Mouse (Mus musculus): ENCODE data around the gene Gm9999. TPM values are rescaled to one million over a fixed set of nuclear protein-coding genes. Genes with fewer than 3 reads are reported as not detected.
"Not testable (repeated sequence)": the region's sequence is repeated elsewhere in the genome, so short reads cannot be mapped to it uniquely, and the experiment has no call there.

The Gm9999 gene
- polyA plus RNA-seq, 1 experiment from 2014 or later: not detected

DNA sequence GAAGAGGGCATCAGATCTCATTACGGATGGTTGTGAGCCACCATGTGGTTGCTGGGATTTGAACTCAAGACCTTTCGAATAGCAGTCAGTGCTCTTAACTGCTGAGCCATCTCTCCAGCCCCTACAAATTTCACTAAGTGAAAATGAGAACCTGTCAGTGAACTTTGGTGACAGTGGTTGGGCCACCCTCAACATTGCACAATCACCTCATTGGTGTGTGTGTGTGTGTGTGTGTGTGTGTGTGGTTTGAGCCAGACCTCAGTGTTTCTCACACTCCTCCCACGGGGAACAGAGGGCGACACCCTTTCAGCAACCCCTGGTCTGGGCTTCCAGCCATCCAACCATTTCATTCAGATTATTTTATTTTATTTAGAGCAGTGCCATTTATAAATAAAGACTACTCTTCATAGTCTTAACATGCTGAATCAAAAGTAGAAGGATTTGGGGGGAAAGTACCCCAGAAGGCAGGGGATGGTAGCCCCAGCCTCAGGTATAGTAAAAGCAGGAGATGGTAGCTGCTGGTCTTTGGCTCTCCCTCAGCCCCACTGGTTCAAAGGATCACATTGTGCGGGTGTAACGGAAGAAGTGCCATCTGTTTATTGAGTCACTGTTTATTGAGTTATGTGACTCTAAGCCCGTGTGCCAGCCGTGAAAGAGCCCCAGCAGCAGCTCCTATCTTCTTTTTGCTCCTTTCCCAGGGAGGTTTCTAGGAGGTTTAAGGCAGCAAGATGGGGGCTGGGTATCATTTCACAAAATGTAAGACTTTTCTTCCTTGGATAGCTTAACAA lies 2.5 kb downstream of the Gm9999 start:
- ATAC-seq (ENCODE audit: low FRiP score): no peak
- WGBS: 56% methylated on average over 8 of the region's 8 CpGs
- Histone ChIP-seq H3K9me3 (replicated peaks) (no peaks in the 10 kb centered on the region), H3K4me1 (no peaks in the 10 kb centered on the region), H3K27ac (no peak overlapping the region), H3K4me2 (replicated peaks) (no peak overlapping the region), H3K36me3 (0 out of 2 replicates have a peak, but pooled peaks cover 2% of the 10 kb centered on the region), H3K27me3 (no peaks in the 10 kb centered on the region), H3K4me3 (no peak overlapping the region), H3K9ac (no peak overlapping the region)

DNA sequence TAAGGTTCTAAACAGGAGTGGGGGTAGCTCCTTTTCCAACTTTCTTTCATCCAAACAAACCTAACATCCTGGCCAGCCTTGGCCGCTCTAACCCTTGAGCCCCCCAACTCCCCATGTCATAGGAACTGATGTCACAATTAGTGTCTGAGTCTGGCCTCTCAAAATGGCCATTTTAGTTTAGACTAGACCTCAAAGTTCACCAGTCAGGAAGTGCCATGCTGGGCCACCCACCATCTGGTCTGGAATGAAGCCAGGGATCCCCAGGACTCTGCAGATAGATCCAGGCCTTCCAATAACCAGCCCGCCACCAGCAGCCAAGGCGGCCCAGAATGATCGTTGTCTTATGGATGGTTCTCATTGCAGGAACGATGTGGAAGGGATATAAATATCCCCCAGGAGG lies 3.3 kb downstream of the Gm9999 start:
- no peak for ATAC-seq (ENCODE audit: low FRiP score)

GRCm38 (mm10) chr7:46987073-46987472 lies 3.7 kb downstream of the Gm9999 start:
- Histone ChIP-seq H3K36me3 (peaks cover 7% of the 10 kb centered on the region; the same call in 1 of the 2 replicates), H3K9me3 (replicated peaks) (no peaks in the 10 kb centered on the region), H3K4me2 (replicated peaks) (no peak overlapping the region), H3K4me1 (no peaks in the 10 kb centered on the region), H3K4me3 (no peak overlapping the region), H3K27me3 (no peaks in the 10 kb centered on the region), H3K9ac (no peak overlapping the region), H3K27ac (no peak overlapping the region)
- 47% methylated on average over 2 of the region's 2 CpGs for WGBS
- no peak for ATAC-seq (ENCODE audit: low FRiP score)

More for the DNA sequence above, 3.3 kb downstream of the Gm9999 start:
- Histone ChIP-seq H3K27me3 (no peaks in the 10 kb centered on the region), H3K27ac (no peak overlapping the region), H3K4me3 (no peak overlapping the region), H3K4me1 (no peaks in the 10 kb centered on the region), H3K4me2 (replicated peaks) (no peak overlapping the region), H3K9me3 (replicated peaks) (no peaks in the 10 kb centered on the region), H3K9ac (no peak overlapping the region), H3K36me3 (0 out of 2 replicates have a peak, but pooled peaks cover 6% of the 10 kb centered on the region)
- WGBS: 64% methylated on average over 5 of the region's 5 CpGs

- H3K27ac ChIP-seq; H3K9me3 ChIP-seq (replicated peaks); H3K4me1 ChIP-seq; H3K9ac ChIP-seq; H3K4me3 ChIP-seq; H3K27me3 ChIP-seq; ATAC-seq (ENCODE audit: low FRiP score); H3K4me2 ChIP-seq (replicated peaks): not testable (repeated sequence)
- peaks cover 22% of the 10 kb centered on the region for H3K36me3 ChIP-seq
- WGBS: 89% methylated on average over 4 of the region's 4 CpGs
Measured at GRCm38 (mm10) chr7:46989387-46989786, 6.0 kb downstream of the Gm9999 start.

DNA sequence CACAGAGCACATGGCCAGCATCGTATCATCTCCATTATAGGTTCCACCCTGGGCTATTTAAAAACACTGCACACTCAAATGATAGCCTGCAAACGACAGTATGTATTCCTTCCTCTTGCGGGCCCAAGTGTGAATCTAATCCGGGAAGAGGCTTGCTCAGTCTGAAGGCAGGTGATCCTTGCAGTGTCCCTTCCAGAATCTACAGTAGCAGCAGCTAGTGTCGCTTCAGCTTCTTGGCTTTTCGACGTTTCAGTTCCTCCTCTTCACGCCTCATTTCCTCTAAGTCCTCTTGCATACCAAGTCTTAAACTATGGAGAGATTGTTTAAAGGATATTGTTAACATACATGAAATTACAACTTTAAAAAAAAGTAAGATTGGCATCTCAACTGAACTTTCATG lies 9.7 kb downstream of the Gm9999 start:
- no peak overlapping the region for H3K27ac ChIP-seq
- WGBS: 84% methylated on average over 8 of the region's 8 CpGs
- H3K4me2 ChIP-seq (replicated peaks): no peak overlapping the region
- H3K9ac ChIP-seq: no peak overlapping the region
- H3K4me1 ChIP-seq: no peaks in the 10 kb centered on the region
- peaks cover 54% of the 10 kb centered on the region for H3K36me3 ChIP-seq
- no peaks in the 10 kb centered on the region for H3K9me3 ChIP-seq (replicated peaks)
- no peak overlapping the region for H3K4me3 ChIP-seq
- no peak for ATAC-seq (ENCODE audit: low FRiP score)
- no peaks in the 10 kb centered on the region for H3K27me3 ChIP-seq

DNA sequence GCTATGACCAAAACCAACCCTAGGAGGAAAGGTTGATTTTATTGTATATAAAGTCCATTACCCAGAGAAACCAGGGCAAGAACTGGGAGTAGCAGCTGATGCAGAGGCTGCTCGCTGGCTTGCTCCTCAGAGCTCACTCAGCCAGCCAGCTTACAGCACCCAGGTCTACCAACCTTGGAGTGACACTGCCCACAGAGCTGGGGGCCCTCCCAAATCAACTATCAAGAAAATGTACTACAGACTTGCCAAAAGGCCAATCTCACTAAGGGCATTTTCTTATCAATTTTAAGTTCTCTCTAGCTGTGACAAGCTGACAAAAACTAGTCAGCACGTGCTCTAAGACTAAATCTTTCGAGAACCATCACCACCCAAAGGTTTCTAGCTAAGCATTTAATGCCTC lies 12.2 kb downstream of the Gm9999 start:
- 91% methylated on average over 3 of the region's 3 CpGs for WGBS
- no peaks in the 10 kb centered on the region for H3K9me3 ChIP-seq (replicated peaks)
- no peak overlapping the region for H3K4me2 ChIP-seq (replicated peaks)
- H3K27ac ChIP-seq: no peak overlapping the region
- no peak overlapping the region for H3K9ac ChIP-seq
- peaks cover 2% of the 10 kb centered on the region for H3K4me1 ChIP-seq
- no peak overlapping the region for H3K4me3 ChIP-seq
- H3K36me3 ChIP-seq: peaks cover 64% of the 10 kb centered on the region
- no peak for ATAC-seq (ENCODE audit: low FRiP score)
- no peaks in the 10 kb centered on the region for H3K27me3 ChIP-seq

DNA sequence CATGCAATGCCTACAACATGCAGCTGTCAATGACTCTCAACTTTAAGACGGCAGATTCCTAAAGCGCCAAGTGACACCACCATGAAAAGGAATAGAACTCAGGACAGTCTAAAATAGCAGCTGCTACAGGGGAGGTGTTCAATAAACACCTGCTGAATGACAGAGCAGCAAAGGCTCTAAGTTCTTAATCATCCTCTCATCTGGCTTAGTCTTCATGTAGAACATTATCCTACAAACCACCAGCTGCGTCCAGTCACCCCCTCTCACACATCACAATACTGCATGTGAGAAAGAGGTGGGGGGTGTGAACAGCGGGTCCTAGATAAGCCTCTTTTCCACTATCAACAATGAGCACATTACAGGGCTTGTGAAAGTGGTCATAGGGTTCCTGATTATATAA lies 13.6 kb downstream of the Gm9999 start:
- Histone ChIP-seq H3K27me3 (no peaks in the 10 kb centered on the region), H3K36me3 (peaks cover 59% of the 10 kb centered on the region), H3K4me3 (no peak overlapping the region), H3K9ac (no peak overlapping the region), H3K27ac (no peak overlapping the region), H3K4me2 (replicated peaks) (no peak overlapping the region), H3K4me1 (peaks cover 11% of the 10 kb centered on the region), H3K9me3 (replicated peaks) (no peaks in the 10 kb centered on the region)
- ATAC-seq (ENCODE audit: low FRiP score): no peak
- whole genome bisulfite sequencing: 92% methylated on average over 4 of the region's 4 CpGs

DNA sequence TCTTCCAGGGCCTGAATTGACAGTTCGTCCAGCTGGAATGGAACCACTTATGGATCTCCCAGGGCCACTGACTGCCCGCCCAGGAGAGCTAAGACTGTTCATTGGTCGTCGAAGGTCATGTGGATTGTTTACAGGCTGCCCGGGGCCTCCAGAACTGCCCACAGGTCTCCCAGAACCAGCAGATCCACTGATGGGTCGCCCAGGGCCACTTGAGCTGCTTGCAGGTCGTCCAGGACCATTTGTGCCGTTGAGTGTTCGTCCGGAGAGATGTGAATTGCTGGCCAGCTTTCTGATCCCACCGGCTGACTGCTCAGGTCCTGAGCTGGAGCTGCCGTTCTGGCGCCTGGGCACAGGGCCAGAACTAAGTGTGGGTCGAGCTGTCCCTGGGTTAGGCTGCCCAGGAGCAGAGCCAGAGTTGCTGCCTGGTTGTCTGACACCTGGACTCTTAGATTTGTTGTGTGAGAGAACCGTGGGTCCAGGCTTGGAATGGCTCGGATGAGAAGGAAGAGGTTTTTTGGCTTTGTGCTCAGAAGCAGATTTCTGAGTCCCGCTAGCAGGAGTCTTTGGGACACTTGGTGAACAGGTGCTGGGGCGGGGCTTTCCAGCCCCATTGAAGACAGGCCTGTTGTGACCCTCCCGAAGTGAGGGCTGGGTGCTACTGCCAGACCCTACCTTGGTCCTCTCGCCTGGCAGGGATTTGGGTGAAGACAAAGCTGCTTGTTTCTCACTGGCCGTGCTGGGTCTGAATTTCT lies 14.4 kb downstream of the Gm9999 start:
- H3K9me3 ChIP-seq (replicated peaks): no peaks in the 10 kb centered on the region
- H3K4me3 ChIP-seq: no peak overlapping the region
- no peak overlapping the region for H3K27ac ChIP-seq
- H3K27me3 ChIP-seq: no peaks in the 10 kb centered on the region
- no peak overlapping the region for H3K9ac ChIP-seq
- ATAC-seq (ENCODE audit: low FRiP score): no peak
- WGBS: 89% methylated on average over 21 of the region's 21 CpGs
- H3K4me2 ChIP-seq (replicated peaks): no peak overlapping the region
- H3K4me1 ChIP-seq: peaks cover 17% of the 10 kb centered on the region
- H3K36me3 ChIP-seq: peaks cover 57% of the 10 kb centered on the region

- H3K36me3 ChIP-seq: peaks cover 47% of the 10 kb centered on the region
- no peaks in the 10 kb centered on the region for H3K27me3 ChIP-seq
- H3K9me3 ChIP-seq (replicated peaks): no peaks in the 10 kb centered on the region
- ATAC-seq (ENCODE audit: low FRiP score): no peak
- no peak overlapping the region for H3K4me2 ChIP-seq (replicated peaks)
- peaks cover 27% of the 10 kb centered on the region for H3K4me1 ChIP-seq
- no peak overlapping the region for H3K9ac ChIP-seq
- H3K27ac ChIP-seq: no peak overlapping the region
- H3K4me3 ChIP-seq: no peak overlapping the region
- WGBS: 97% methylated on average over 2 of the region's 2 CpGs
Measured at GRCm38 (mm10) chr7:46998942-46999341, 15.6 kb downstream of the Gm9999 start.

GRCm38 (mm10) chr7:46999983-47000643 lies 16.7 kb downstream of the Gm9999 start:
- Histone ChIP-seq H3K4me1 (peaks cover 32% of the 10 kb centered on the region), H3K9ac (0 out of 2 replicates have a peak overlapping the region, but pooled peaks have one; percentile 18), H3K27me3 (no peaks in the 10 kb centered on the region), H3K36me3 (peaks cover 37% of the 10 kb centered on the region), H3K4me3 (no peak overlapping the region), H3K27ac (no peak overlapping the region), H3K9me3 (replicated peaks) (no peaks in the 10 kb centered on the region), H3K4me2 (replicated peaks) (no peak overlapping the region)
- 79% methylated on average over 8 of the region's 8 CpGs for WGBS
- peak; percentile 13; the same call in 1 of the 2 replicates for ATAC-seq (ENCODE audit: low FRiP score)

DNA sequence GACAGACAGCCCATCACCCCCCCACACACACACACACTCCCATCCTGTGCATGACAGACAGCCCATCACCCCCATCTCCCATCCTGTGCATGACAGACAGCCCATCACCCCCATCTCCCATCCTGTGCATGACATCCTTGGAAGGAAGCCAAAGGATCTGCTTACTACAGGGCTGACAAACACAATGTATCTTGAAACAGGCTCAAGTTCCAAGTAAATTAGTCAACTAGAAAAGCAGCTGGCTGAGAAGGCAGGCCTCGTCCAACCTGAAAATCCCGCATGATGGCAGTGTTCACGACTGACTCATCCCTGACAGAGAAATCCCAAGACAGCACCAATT lies 17.2 kb downstream of the Gm9999 start:
- Histone ChIP-seq H3K9ac (no peak overlapping the region), H3K27ac (no peak overlapping the region), H3K36me3 (peaks cover 32% of the 10 kb centered on the region), H3K4me2 (replicated peaks) (no peak overlapping the region), H3K4me1 (peaks cover 32% of the 10 kb centered on the region), H3K9me3 (replicated peaks) (no peaks in the 10 kb centered on the region), H3K4me3 (no peak overlapping the region), H3K27me3 (no peaks in the 10 kb centered on the region)
- 51% methylated on average over 3 of the region's 3 CpGs for WGBS
- ATAC-seq (ENCODE audit: low FRiP score): peak; percentile 71; the same call in 1 of the 2 replicates

- 83% methylated on average over 5 of the region's 5 CpGs for WGBS
- no peaks in the 10 kb centered on the region for H3K9me3 ChIP-seq (replicated peaks)
- no peak for ATAC-seq (ENCODE audit: low FRiP score)
- no peak overlapping the region for H3K9ac ChIP-seq
- H3K4me1 ChIP-seq: peaks cover 32% of the 10 kb centered on the region
- H3K27me3 ChIP-seq: no peaks in the 10 kb centered on the region
- peaks cover 25% of the 10 kb centered on the region for H3K36me3 ChIP-seq
- H3K4me2 ChIP-seq (replicated peaks): no peak overlapping the region
- H3K4me3 ChIP-seq: no peak overlapping the region
- no peak overlapping the region for H3K27ac ChIP-seq
Measured at GRCm38 (mm10) chr7:47001125-47001899, 17.9 kb downstream of the Gm9999 start.
